Comparison of ENCODE assay signal across 8 mouse cellular contexts in genomic region chr5:8045855-8046254, GRCm38 (mm10). TPM values are rescaled to one million over a fixed set of nuclear protein-coding genes. Genes with fewer than 3 reads are reported as not detected.
DNase-seq lines count a peak whose midpoint lies in the region; ATAC-seq and TF ChIP-seq lines count a peak whose summit lies in the region.

Sri (plus strand) TSS chr5:8046078.

- TF ChIP-seq EP300 in heart, postnatal 0 days (IDR thresholded peaks at IDR 0.05; ENCODE audit: low read depth) = no peak

- H3K4me1 ChIP-seq in embryonic fibroblast, embryonic 13.5 days (ENCODE audit: control insufficient read depth, insufficient read depth, low read length) = no peaks in the 10 kb centered on the region
- no peaks in the 10 kb centered on the region for H3K4me1 ChIP-seq in heart, postnatal 0 days (ENCODE audit: control insufficient read depth, insufficient read depth)

- H3K4me2 ChIP-seq in heart, postnatal 0 days (ENCODE audit: low read depth, low read length) = no peak within 1 kb of the TSS

- ATAC-seq in heart, postnatal 0 days (ENCODE audit: insufficient read depth, low read depth) = no peak

- no peak for TF ChIP-seq CTCF in layer of hippocampus, adult 2 months (conservative IDR thresholded peaks at IDR 0.05)
- no peak for TF ChIP-seq CTCF in embryonic fibroblast, embryonic 13.5 days (IDR thresholded peaks at IDR 0.05; ENCODE audit: borderline replicate concordance, insufficient read depth, low read length)
- no peak for TF ChIP-seq CTCF in heart, postnatal 0 days (IDR thresholded peaks at IDR 0.05; ENCODE audit: low read depth)

- H3K9me3 ChIP-seq in heart, postnatal 0 days (replicated peaks; ENCODE audit: control insufficient read depth, low read length) = no peaks in the 10 kb centered on the region

- DNase-seq in layer of hippocampus, adult 2 months (ENCODE audit: low spot score in 2 of 2) = no peak
- no peak for DNase-seq in layer of hippocampus, adult 9-11 months
- no peak for DNase-seq in heart, postnatal 0 days (ENCODE audit: low spot score)
- DNase-seq in kidney, postnatal 14 days = peak; percentile 67
- DNase-seq in lung, postnatal 25 days (ENCODE audit: low spot score) = peak; percentile 6
- no peak for DNase-seq in retina, embryonic 14.5 days (ENCODE audit: low spot score)
- no peak for DNase-seq in thymus, postnatal 14 days

- TF ChIP-seq POLR2A in embryonic fibroblast, embryonic 13.5 days (IDR thresholded peaks at IDR 0.05; ENCODE audit: low read depth, low read length) = no peak

- no peak within 1 kb of the TSS for H3K9ac ChIP-seq in heart, postnatal 0 days (replicated peaks; ENCODE audit: low read depth, low read length)

- no peaks in the 10 kb centered on the region for H3K27me3 ChIP-seq in heart, postnatal 0 days (ENCODE audit: control insufficient read depth, insufficient read depth, low read length)

- 77% methylated on average over 6 of the region's 6 CpGs for WGBS in heart, postnatal 0 days

- H3K36me3 ChIP-seq in heart, postnatal 0 days (replicated peaks; ENCODE audit: control insufficient read depth, insufficient read depth, low read length) = no peaks in the 10 kb centered on the region

- no peak within 1 kb of the TSS for H3K4me3 ChIP-seq in layer of hippocampus, adult 2 months
- no peak within 1 kb of the TSS for H3K4me3 ChIP-seq in embryonic fibroblast, embryonic 13.5 days (ENCODE audit: insufficient read depth, low read length)
- H3K4me3 ChIP-seq in heart, postnatal 0 days (ENCODE audit: low read depth, low read length) = no peak within 1 kb of the TSS

- H3K27ac ChIP-seq in layer of hippocampus, adult 2 months = no peak within 1 kb of the TSS
- H3K27ac ChIP-seq in embryonic fibroblast, embryonic 13.5 days (ENCODE audit: insufficient read depth, low read length) = no peak within 1 kb of the TSS
- no peak within 1 kb of the TSS for H3K27ac ChIP-seq in heart, postnatal 0 days (ENCODE audit: low read depth)

RNA-seq across cellular contexts. Expression of gene Sri, which starts in this region (rescaled TPM):
- total RNA-seq in layer of hippocampus, adult 2 months (2021) = 100 to 1,000 TPM; 106 to 107 TPM
- 134 and 184 TPM in 2 replicates for polyA plus RNA-seq in embryonic fibroblast, embryonic 13.5 days (2011; ENCODE audit: insufficient read length, low read depth, missing spikeins)
- 136 and 152 TPM in 2 replicates for total RNA-seq in heart, postnatal 0 days (2014; rRNA removed; ENCODE audit: low replicate concordance)
- 258 and 265 TPM in 2 replicates for polyA plus RNA-seq in heart, postnatal 0 days (2015; fragmentation: Nextera tagmentation; extraction: Ambion mirVana)

Comparison
In these comparisons a context has a peak if more than half of its experiments do, and no peak if none do; other contexts are left out.
1. DNase-seq: peak in kidney, postnatal 14 days (single experiment) and lung, postnatal 25 days (single experiment); none in layer of hippocampus, adult 2 months (0 of 2), layer of hippocampus, adult 9-11 months (single experiment), heart, postnatal 0 days (single experiment), retina, embryonic 14.5 days (single experiment) and thymus, postnatal 14 days (single experiment).